Comparison of ENCODE assay signal across 8 mouse cellular contexts in genomic region chr2:18677631-18678471, GRCm38 (mm10). TPM values are rescaled to one million over a fixed set of nuclear protein-coding genes. Genes with fewer than 3 reads are reported as not detected.
DNase-seq lines count a peak whose midpoint lies in the region; ATAC-seq and TF ChIP-seq lines count a peak whose summit lies in the region.

No protein-coding gene starts in this region.

- no peak overlapping the region for H3K27ac ChIP-seq in liver, embryonic 13.5 days
- H3K27ac ChIP-seq in neural tube, embryonic 15.5 days (replicated peaks), result peak overlapping the region; percentile 96

- H3K9me3 ChIP-seq in liver, embryonic 13.5 days (replicated peaks), result no peaks in the 10 kb centered on the region
- H3K9me3 ChIP-seq in neural tube, embryonic 15.5 days (replicated peaks), result no peaks in the 10 kb centered on the region

- no peak for TF ChIP-seq CTCF in Patski (IDR thresholded peaks at IDR 0.05)

- ATAC-seq in Patski, result peak; percentile 10
- ATAC-seq in liver, embryonic 13.5 days (ENCODE audit: low read depth), result no peak
- ATAC-seq in neural tube, embryonic 15.5 days (ENCODE audit: low FRiP score), result no peak

- peak overlapping the region; percentile 72 for H3K4me3 ChIP-seq in liver, embryonic 13.5 days (replicated peaks)
- H3K4me3 ChIP-seq in neural tube, embryonic 15.5 days (replicated peaks), result peak overlapping the region; percentile 75

- under 1% methylated on average over 53 of the region's 55 CpGs for WGBS in liver, embryonic 13.5 days (ENCODE audit: insufficient replicate concordance)
- under 1% methylated on average over 55 of the region's 55 CpGs for WGBS in neural tube, embryonic 15.5 days

- peak overlapping the region; percentile 77 for H3K9ac ChIP-seq in liver, embryonic 13.5 days
- H3K9ac ChIP-seq in neural tube, embryonic 15.5 days (replicated peaks), result peak overlapping the region; percentile 93

- in situ Hi-C loops in Patski (cut with MboI; ENCODE audit: low pct_unique_long_range_greater_than_20kb), result loop anchor here (10.0 kb wide), 3 partner anchors 87 to 623 kb away; partner anchors contain the start of genes 4930426L09Rik, Mllt10 and Pip4k2a

- H3K36me3 ChIP-seq in liver, embryonic 13.5 days, result no peaks in the 10 kb centered on the region
- H3K36me3 ChIP-seq in neural tube, embryonic 15.5 days, result 0 out of 2 replicates have a peak, but pooled peaks cover 2% of the 10 kb centered on the region

- peak; percentile 59 to 67 for DNase-seq in B cell, adult 2 months
- DNase-seq in Patski (ENCODE audit: low read depth, low spot score), result no peak
- peak; percentile 58 to 62 for DNase-seq in cerebellum, postnatal 36 days
- peak; percentile 50 to 70 for DNase-seq in heart, adult 18-20 months
- DNase-seq in kidney, adult 11 months, result peak; percentile 29
- DNase-seq in liver, embryonic 13.5 days, result no peak
- DNase-seq in urinary bladder, postnatal 14 days (ENCODE audit: low spot score), result peak; percentile 51

- H3K4me1 ChIP-seq in liver, embryonic 13.5 days (replicated peaks), result peaks cover 46% of the 10 kb centered on the region
- peaks cover 46% of the 10 kb centered on the region for H3K4me1 ChIP-seq in neural tube, embryonic 15.5 days

- H3K27me3 ChIP-seq in Patski, result no peaks in the 10 kb centered on the region
- H3K27me3 ChIP-seq in liver, embryonic 13.5 days, result peaks cover 70% of the 10 kb centered on the region
- H3K27me3 ChIP-seq in neural tube, embryonic 15.5 days (replicated peaks), result peaks cover 22% of the 10 kb centered on the region

- CTCF ChIA-PET in Patski (lab: Charles Lee), result no interaction called here

- POLR2A ChIA-PET in Patski (lab: Charles Lee), result interaction anchor here (1.1 to 1.3 kb wide), 2 partner anchors 15 to 89 kb away, joined by 5 to 7 read pairs; partner anchors contain the start of gene Spag6

- H3K4me2 ChIP-seq in liver, embryonic 13.5 days, result peak overlapping the region; percentile 86
- peak overlapping the region; percentile 85 for H3K4me2 ChIP-seq in neural tube, embryonic 15.5 days

RNA-seq across cellular contexts. Expression of gene Bmi1, which starts 1.0 kb away (rescaled TPM):
- 108 TPM for polyA plus RNA-seq in Patski (2021)
- 10 to 100 TPM; 59.2 to 63.0 TPM for total RNA-seq in heart, adult 18-20 months (2021)
- 4.6 and 7.6 TPM in 2 replicates for polyA plus RNA-seq in liver, embryonic 13.5 days (2015; fragmentation: Nextera tagmentation; extraction: Ambion mirVana)
- 18.1 and 19.8 TPM in 2 replicates for polyA plus RNA-seq in neural tube, embryonic 15.5 days (2015; fragmentation: Nextera tagmentation; extraction: Ambion mirVana)

RNA-seq across cellular contexts. Expression of gene Commd3, which starts 5.7 kb away (rescaled TPM):
- polyA plus RNA-seq in Patski (2021), result 195 TPM
- 100 to 1,000 TPM in 1 of 2 experiments, 10 to 100 TPM in 1; 98.5 to 115 TPM for total RNA-seq in heart, adult 18-20 months (2021)
- polyA plus RNA-seq in liver, embryonic 13.5 days (2015; fragmentation: Nextera tagmentation; extraction: Ambion mirVana), result 103 and 115 TPM in 2 replicates
- 192 and 193 TPM in 2 replicates for polyA plus RNA-seq in neural tube, embryonic 15.5 days (2015; fragmentation: Nextera tagmentation; extraction: Ambion mirVana)

RNA-seq across cellular contexts. Expression of gene Spag6, which starts 16.0 kb away (rescaled TPM):
- polyA plus RNA-seq in Patski (2021), result 1.7 TPM
- under 1 TPM in 1 of 2 experiments, not detected in 1; 0.55 TPM for total RNA-seq in heart, adult 18-20 months (2021)
- not detected in 2 replicates for polyA plus RNA-seq in liver, embryonic 13.5 days (2015; fragmentation: Nextera tagmentation; extraction: Ambion mirVana)
- 0.06 TPM in 1 of 2 replicates, not detected in the other for polyA plus RNA-seq in neural tube, embryonic 15.5 days (2015; fragmentation: Nextera tagmentation; extraction: Ambion mirVana)

Comparison
In these comparisons a context has a peak if more than half of its experiments do, and no peak if none do; other contexts are left out.
1. DNase-seq: peak in B cell, adult 2 months (2 of 2), cerebellum, postnatal 36 days (2 of 2), heart, adult 18-20 months (2 of 2), kidney, adult 11 months (single experiment) and urinary bladder, postnatal 14 days (single experiment); none in Patski (single experiment) and liver, embryonic 13.5 days (single experiment).